Mouse (Mus musculus) heart, adult 2 months (tissue): ENCODE data around the gene Fam83e. TPM values are rescaled to one million over a fixed set of nuclear protein-coding genes. Genes with fewer than 3 reads are reported as not detected.

Experiments used
- DNase-seq, 2 experiments: peaks; one replicate each; pipeline ENCODE4 v3.0.0; 2021
- H3K27ac ChIP-seq: fragments of 200-600 bp; 2 replicates; pipeline ENCODE4 v1.8.1; 2022
- H3K27me3 ChIP-seq: fragments of 200-500 bp; 2 replicates; pipeline ENCODE4 v1.6.1; 2012; ENCODE audit warnings: mild to moderate bottlenecking, low read length, inconsistent platforms, mixed read lengths; ENCODE audit not compliant: control insufficient read depth, insufficient read depth
- H3K36me3 ChIP-seq: fragments of 200-500 bp; 2 replicates; pipeline ENCODE4 v1.6.1; 2012; ENCODE audit warnings: low read length, inconsistent platforms; ENCODE audit not compliant: control insufficient read depth, insufficient read depth
- H3K4me1 ChIP-seq: fragments of 200-500 bp; 2 replicates; pipeline ENCODE4 v1.6.1; 2011; ENCODE audit warnings: low read length; ENCODE audit not compliant: control insufficient read depth, insufficient read depth
- H3K4me3 ChIP-seq: fragments of 200-600 bp; 2 replicates; pipeline ENCODE4 v1.8.1; 2022
- H3K79me2 ChIP-seq: fragments of 200-500 bp; replicated peaks from 2 replicates; pipeline ENCODE4 v1.6.1; 2012; ENCODE audit warnings: mild to moderate bottlenecking, inconsistent platforms, low read length, moderate library complexity, mixed read lengths; ENCODE audit not compliant: control insufficient read depth, insufficient read depth
- H3K9ac ChIP-seq: fragments of 200-500 bp; 2 replicates; pipeline ENCODE4 v1.6.1; 2012; ENCODE audit warnings: low read depth, mild to moderate bottlenecking, control low read depth, inconsistent platforms, low read length, mixed read lengths
- CTCF ChIP-seq: fragments of 200-600 bp; IDR thresholded peaks from 2 replicates; pipeline ENCODE4 v1.8.1; 2022; ENCODE audit warnings: antibody characterized with exemption, mild to moderate bottlenecking, moderate library complexity
- EP300 ChIP-seq: fragments of 200-500 bp; IDR thresholded peaks from 2 replicates; pipeline ENCODE4 v1.6.1; 2011; ENCODE audit warnings: low read depth, low read length, control low read depth; ENCODE audit not compliant: insufficient read depth
- POLR2A ChIP-seq: fragments of 200-500 bp; IDR thresholded peaks from 2 replicates; pipeline ENCODE4 v1.6.1; 2011; ENCODE audit warnings: mild to moderate bottlenecking, low read depth, low read length, control low read depth; ENCODE audit not compliant: insufficient read depth
- WGBS: fragments of 180-500 bp; shearing (Covaris S2); methylation state at CpG from one replicate; pipeline ENCODE4 v1.1.7; 2018; 5-methylcytosine and 5-hydroxymethylcytosine counted together
- intact Hi-C: fragments of 180-260 bp; cut with DNase I; formaldehyde crosslinking; loops from one replicate; pipeline ENCODE4 v1.15.1; 2025
- long read RNA-seq: library from polyadenylated mRNA; stranded (forward); transcript quantifications from one replicate; pipeline ENCODE4 v2.0.0, GENCODE M21; 2021
- polyA plus RNA-seq: library from polyadenylated mRNA; depleted of rRNA; stranded (reverse); fragments of >200 nt; gene quantifications from 2 replicates; pipeline ENCODE4 v1.2.3, GENCODE M21; 2012; rRNA removed
- total RNA-seq, 2 experiments: library from RNA; stranded (reverse); gene quantifications; 2 replicates each; pipeline ENCODE4 v1.2.3; 2021

Gene Fam83e
- total RNA-seq (under 1 TPM; 0.13 to 0.34 TPM), polyA plus RNA-seq (0.64 and 1.1 TPM in 2 replicates)
- long read RNA-seq = 0 reads

DNA sequence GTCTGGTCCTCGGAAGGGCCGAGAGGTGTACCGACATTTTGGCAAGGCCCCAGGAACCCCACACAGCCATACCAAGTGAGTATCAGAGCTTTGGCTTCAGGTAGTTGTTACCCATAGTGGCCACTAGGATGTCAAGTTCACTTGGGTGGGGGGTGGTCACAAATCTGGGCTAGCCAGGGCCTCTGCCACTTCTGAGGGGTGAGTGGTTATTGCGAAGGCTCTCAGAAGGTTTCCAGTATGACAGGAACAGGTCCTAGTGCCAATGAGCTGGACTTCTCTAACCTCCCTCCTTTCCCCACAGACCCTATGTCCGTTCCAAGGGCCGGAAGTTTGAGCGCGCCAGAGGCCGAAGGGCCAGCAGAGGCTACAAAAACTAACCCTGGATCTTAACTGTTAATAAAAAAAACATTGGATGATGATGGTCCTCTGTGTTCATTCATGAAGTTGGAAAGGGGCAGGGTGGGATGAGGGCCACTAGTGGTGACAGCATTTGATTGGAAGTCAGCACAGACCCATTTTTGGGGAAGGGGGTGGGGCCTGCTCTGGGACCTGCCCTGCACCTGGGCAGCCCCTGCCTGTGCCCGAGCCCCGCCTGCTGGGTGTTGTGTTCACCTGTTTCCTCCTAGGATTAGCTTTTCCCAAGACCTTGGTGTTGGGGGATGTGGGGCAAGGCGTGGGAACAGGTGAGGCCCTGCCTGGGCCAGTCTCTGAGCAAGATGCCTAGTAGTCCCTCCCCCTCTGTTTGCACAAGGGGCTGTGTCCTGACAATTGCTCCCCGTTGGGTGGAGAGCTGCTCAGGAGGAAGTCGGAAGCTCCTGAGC, at the start of gene Fam83e:
TSS of gene Fam83e (plus strand) at position 800 of the 821 bp plus-strand sequence.
- peaks cover 8% of the 10 kb centered on the region for H3K4me1 ChIP-seq
- no peaks in the 10 kb centered on the region; the same call in 1 of the 2 replicates for H3K79me2 ChIP-seq
- peaks cover 3% of the 10 kb centered on the region for H3K36me3 ChIP-seq
- TF ChIP-seq POLR2A (no peak), CTCF (peak; percentile 35)
- H3K27me3 ChIP-seq = no peaks in the 10 kb centered on the region
- WGBS = 73% methylated on average over 14 of the region's 14 CpGs
- DNase-seq = peak in 1 of 2 experiments; percentile 25
- intact Hi-C loops = loop anchor here (5.0 kb wide), 1 partner anchor 87 kb away; no protein-coding TSS in a partner anchor
- no peak within 1 kb of the TSS for H3K4me3 ChIP-seq
- no peak within 1 kb of the TSS for H3K9ac ChIP-seq
- no peak within 1 kb of the TSS for H3K27ac ChIP-seq

DNA sequence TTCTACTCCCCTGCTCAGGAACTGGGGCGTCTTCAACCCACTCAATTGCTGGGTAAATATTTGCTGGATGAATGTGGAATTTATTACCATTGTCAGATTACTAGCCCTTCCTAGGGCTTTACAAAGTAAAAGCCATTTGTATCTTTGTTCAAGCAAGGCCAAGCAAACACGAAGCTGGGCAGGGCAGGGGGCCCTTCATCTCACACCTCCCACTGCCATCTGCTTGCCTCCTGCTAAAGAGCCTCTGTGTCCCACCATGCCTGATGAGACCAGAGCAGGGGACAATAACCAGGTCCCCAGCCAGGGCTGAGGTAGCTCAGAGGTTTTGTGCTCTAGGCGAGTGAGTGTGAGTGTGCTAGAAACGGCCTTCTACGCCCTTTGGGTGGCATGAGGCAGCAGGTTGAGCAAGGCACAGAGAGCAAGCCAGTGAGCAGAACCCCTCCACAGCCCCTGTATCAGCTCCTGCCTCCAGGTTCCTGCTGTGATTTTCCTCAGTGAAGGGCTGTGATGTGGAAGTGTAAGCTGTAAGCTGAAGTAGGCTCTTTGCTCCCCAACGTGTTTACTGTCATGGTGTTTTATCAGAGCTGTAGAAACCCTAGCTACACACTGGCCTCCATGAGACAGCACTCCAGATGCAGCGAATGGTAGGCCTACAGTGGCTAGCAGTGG, 43.3 kb upstream of the Fam83e start:
- Histone ChIP-seq H3K79me2 (no peaks in the 10 kb centered on the region), H3K36me3 (no peaks in the 10 kb centered on the region), H3K4me1 (peaks cover 19% of the 10 kb centered on the region), H3K4me3 (no peak overlapping the region), H3K27me3 (no peaks in the 10 kb centered on the region), H3K9ac (no peak overlapping the region), H3K27ac (no peak overlapping the region)
- intact Hi-C loops = no loop called here
- 87% methylated on average over 7 of the region's 7 CpGs for whole genome bisulfite sequencing
- DNase-seq = no peak
- TF ChIP-seq EP300 (no peak), CTCF (no peak), POLR2A (no peak)

DNA sequence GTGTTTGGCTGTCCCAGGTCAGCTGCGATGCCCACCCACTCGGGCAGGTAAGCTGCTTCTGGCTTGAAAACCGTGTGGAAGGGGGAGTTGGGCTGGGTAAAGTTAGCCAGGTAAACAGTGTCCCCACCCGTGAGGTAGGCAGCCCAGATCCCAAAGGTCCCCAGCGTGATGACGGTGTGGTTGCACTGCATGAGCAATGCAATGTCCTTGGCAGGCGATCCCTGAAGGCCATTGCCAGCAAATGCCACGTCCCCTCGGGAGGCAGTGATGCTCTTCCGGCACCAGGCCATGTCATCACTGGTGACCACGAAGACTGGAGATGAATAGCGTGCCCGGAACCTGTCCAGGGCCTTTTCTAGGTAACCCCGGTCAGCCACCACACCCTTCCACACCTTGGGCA, 42.5 kb upstream of the Fam83e start:
- intact Hi-C loops = no loop called here
- Histone ChIP-seq H3K27ac (no peak overlapping the region), H3K79me2 (no peaks in the 10 kb centered on the region), H3K36me3 (no peaks in the 10 kb centered on the region), H3K9ac (no peak overlapping the region), H3K4me3 (no peak overlapping the region), H3K27me3 (no peaks in the 10 kb centered on the region), H3K4me1 (peaks cover 19% of the 10 kb centered on the region)
- TF ChIP-seq CTCF = no peak
- TF ChIP-seq POLR2A = no peak
- TF ChIP-seq EP300 = no peak
- no peak for DNase-seq
- WGBS = 91% methylated on average over 14 of the region's 14 CpGs

GRCm38 (mm10) chr7:45679966-45680621, 40.9 kb upstream of the Fam83e start:
- intact Hi-C loops = loop anchor here (5.0 to 10.0 kb wide), 2 partner anchors 38 to 125 kb away; partner anchors contain the start of gene Hsd17b14
- no peak overlapping the region for H3K4me3 ChIP-seq
- TF ChIP-seq POLR2A (peak; percentile 61), CTCF (no peak), EP300 (peak; percentile 89; the same call in 1 of the 2 replicates)
- DNase-seq = peak; percentile 62 to 77
- H3K4me1 ChIP-seq = peaks cover 19% of the 10 kb centered on the region
- H3K27me3 ChIP-seq = no peaks in the 10 kb centered on the region
- 33% methylated on average over 14 of the region's 14 CpGs for WGBS
- no peaks in the 10 kb centered on the region for H3K36me3 ChIP-seq
- H3K9ac ChIP-seq = 0 out of 2 replicates have a peak overlapping the region, but pooled peaks have one; percentile 1
- H3K27ac ChIP-seq = peak overlapping the region; percentile 93
- H3K79me2 ChIP-seq = no peaks in the 10 kb centered on the region

DNA sequence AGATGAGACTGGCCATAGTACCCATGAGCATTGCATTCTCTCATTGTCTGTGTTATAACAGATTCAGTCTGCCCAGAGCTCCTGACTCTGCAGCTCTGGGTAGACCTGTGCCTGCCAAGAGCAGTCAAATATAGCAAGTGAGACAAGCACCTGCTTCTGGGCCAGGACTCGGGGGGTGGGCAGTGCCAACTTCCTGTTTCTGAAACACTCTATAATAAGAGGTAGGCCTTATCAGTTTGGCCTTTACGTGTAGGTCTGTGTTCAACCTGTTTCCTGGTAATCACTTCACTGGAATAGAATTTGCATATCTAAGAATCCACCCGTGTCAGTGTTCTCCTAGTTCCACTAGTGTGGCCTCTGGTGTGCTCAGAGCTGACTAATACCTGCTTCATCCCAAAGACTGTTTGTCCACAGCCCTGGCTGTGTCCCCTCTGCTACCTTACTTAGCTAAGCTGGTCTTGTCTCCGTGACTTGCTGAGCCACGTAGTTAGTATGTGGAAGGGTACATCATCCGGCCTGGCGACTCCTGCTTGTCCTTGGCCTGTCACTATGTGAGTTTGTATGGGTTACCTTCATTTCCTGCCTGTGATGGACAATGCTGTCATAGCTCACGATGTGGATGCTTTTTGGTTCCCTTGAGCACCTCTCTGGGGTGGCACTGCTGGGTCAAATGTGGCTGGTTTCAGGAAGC, 39.8 kb upstream of the Fam83e start:
- 35% methylated on average over 8 of the region's 8 CpGs for WGBS
- intact Hi-C loops = loop anchor here (5.0 to 10.0 kb wide), 2 partner anchors 39 to 126 kb away; partner anchors contain the start of gene Hsd17b14

More for the DNA sequence above, 39.8 kb upstream of the Fam83e start:
- Histone ChIP-seq H3K27me3 (no peaks in the 10 kb centered on the region), H3K79me2 (no peaks in the 10 kb centered on the region), H3K4me3 (no peak overlapping the region), H3K9ac (peak overlapping the region; percentile 1; the same call in 1 of the 2 replicates), H3K27ac (peak overlapping the region; percentile 93), H3K36me3 (no peaks in the 10 kb centered on the region), H3K4me1 (peaks cover 19% of the 10 kb centered on the region)
- TF ChIP-seq POLR2A (peak; percentile 43; the same call in 1 of the 2 replicates), EP300 (0 out of 2 replicates have a peak, but pooled peaks have one; percentile 73), CTCF (no peak)
- DNase-seq = peak in 1 of 2 experiments; percentile 76
